Mouse (Mus musculus): ENCODE measurements around the gene Gas8. TPM values are rescaled to one million over a fixed set of nuclear protein-coding genes. Genes with fewer than 3 reads are reported as not detected.
"Not testable (repeated sequence)": the region's sequence is repeated elsewhere in the genome, so short reads cannot be mapped to it uniquely, and the experiment has no call there.

Gas8 gene
- 10 to 100 TPM; 18.6 to 23.3 TPM for total RNA-seq (2021)
- long read RNA-seq, experiment 1, transcript Gas8-201 (11 exons, 1,681 nt) = major isoform, 5 of 8 reads
- long read RNA-seq, experiment 1, partial matches to known transcripts = 1 of 8 reads
- long read RNA-seq, experiment 1, other reads (novel, unspliced or antisense) = 2 of 8 reads
- long read RNA-seq, experiment 2, transcript Gas8-201 (11 exons, 1,681 nt) = major isoform, 26 of 31 reads
- long read RNA-seq, experiment 2, partial matches to known transcripts = 3 of 31 reads
- long read RNA-seq, experiment 2, other reads (novel, unspliced or antisense) = 2 of 31 reads

DNA sequence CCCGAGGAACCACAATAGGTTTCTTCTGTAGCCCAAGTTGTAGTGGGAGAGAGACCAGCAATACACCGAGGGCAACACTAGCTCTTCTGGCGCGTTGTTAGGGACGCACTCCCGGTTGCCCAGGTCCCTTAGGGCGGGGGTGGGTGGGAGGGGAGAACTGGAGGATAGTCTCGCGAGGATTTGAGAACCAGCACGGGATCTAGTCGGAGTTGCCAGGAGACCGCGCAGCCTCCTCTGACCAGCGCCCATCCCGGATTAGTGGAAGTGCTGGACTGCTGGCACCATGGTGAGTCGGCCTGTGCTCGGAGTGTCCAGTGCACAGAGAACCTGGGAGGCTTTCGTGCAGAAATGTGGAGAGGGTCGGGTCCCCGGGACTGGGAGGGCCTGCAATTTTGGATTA is at the start of gene Gas8:
Gas8 (plus strand) TSS at position 168 of the 400 bp plus-strand sequence.
- DNase-seq (ENCODE audit: low spot score in 2 of 2) = peak; percentile 49 to 63

DNA sequence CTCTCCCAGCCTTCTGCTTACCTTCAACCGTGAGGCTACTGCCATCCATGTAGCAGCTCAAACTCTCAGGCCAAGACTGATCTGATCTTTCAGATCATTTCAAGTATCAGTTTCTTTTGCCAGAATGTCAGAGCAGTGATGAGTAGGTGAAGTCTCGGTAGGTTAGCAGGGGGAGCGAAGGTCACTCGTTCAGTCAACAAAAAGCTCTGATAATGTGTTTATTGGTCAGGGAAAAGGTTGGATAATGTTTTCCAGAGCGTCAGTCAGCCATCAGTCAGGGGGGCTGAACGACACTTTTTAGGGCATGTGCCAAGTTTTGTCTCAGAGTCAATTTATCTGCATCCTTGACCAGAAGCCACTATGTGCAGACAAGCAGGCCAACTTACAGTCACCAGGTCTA is 45.6 kb upstream of the Gas8 start:
- not testable (repeated sequence) for DNase-seq (ENCODE audit: low spot score in 2 of 2)

DNA sequence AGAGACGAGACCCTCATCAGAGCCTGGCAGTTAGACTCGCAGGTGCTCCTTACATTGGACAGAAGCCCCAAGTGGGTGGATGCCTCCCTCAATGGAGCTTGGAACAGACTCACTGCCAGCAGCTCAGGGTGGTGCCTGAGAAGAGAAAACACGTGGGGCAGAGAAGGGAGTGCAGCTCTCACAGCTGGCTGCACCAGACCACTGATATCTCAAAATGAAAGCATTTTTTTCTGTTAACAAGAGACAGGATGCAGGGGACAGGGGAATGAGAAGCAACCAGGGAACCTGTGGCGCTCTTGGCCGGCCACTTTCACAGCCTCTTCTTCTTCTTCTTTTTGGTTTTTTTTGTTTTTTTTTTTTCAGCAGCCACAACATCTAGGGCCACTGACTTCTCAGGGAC is 44.1 kb upstream of the Gas8 start:
- not testable (repeated sequence) for DNase-seq (ENCODE audit: low spot score in 2 of 2)

DNA sequence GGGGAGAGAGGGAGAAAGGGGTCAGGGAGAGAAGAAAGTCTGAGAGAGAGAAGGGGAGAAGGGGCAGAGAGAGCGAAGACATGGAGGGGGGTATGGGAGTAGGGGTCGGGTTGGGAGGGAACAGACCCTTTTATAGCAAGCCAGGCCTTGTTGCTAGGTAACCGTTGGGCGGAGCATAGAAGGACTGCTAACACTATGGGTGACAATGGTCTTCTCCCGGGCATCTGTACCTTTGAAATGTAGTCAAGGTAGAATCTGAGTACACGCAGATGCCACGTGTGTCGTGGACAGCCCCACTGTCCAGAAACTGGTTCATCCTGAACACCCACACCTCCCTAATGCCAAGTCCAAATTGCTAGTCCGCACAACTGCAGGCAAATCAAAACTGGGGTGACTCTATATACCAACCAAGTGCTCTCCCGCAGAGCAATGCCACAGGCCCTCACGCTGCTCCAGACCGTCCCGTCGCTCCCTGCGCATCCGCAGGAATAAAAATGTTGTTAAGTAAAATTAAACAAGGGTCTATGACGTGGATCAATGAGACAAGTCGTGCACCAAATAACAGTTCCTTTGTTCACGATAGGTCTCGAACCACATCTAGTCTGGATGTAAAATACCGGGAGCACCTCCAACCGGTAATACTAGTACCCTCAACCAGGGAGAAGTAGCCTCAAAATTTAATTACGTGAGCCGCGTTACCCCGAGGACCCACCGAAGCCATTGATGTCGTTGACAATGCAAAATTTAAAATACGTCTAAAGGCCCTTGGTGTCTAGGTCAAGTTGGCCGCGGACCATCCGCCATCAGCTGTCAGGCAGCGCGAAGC is 41.5 kb upstream of the Gas8 start:
- DNase-seq (ENCODE audit: low spot score in 2 of 2) = no peak

DNA sequence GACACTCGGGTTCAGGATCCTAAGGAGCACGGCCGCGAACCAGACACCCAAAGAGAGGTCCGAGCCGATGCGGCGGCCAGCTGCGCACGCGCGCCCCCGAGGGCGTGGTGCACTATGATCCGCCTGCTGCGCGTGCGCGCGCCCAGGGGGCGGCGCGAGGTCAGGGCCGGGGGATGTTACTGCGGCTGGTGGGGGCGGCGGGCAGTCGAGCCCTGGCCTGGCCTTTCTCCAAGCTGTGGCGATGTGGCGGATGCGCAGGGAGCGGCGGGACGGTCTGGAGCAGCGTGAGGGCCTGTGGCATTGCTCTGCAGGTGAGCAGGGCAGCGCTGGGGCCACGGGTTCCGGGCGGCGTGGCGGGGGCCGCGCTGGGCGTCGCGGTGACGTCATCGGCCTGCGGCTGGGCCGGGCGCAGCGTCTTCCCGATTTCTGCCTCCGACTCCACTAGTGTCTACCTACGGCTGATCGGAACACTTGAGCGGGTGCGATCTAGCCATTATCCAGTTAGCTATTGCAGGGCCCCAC is 40.8 kb upstream of the Gas8 start, which contains the start of gene Afg3l1:
Afg3l1 (plus strand) TSS at position 167 of the 522 bp plus-strand sequence.
- DNase-seq (ENCODE audit: low spot score in 2 of 2) = peak; percentile 87 to 92

DNA sequence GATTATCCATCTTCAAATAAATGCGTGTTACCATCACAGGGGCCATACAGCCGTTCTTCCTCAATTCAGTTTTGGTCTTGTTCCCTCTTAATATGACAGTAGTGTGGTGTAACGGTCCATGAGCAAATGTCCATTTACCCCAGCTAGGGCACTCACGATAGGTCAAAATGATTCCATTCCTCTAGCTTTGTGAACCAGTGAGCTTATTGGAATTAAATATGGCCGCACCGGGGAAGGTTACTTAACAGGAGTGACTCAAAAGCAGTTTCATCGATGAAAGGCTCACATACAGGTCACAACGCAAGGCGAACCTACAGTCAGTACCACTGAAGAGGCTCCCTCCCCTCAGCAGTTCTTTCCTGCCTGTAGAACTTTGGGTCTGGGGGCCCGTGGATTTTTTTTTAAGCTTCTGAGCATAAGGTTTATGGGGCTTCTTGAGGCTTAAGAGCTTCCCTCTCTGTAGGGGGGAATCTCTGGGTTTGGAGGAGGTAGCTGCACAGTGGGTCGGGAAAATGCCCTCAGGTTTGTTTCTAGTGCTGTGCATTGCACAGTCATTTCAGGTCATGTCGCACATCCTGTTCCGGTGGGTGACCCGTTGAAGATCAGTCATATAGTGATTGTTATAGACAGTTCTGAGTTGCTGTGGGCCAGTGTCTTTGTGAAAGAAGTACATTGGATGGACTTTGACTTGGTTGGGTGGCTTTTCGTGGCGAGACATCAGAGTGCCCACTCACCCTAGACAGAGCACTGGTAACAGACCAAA is 40.0 kb upstream of the Gas8 start:
- DNase-seq (ENCODE audit: low spot score in 2 of 2) = no peak

DNA sequence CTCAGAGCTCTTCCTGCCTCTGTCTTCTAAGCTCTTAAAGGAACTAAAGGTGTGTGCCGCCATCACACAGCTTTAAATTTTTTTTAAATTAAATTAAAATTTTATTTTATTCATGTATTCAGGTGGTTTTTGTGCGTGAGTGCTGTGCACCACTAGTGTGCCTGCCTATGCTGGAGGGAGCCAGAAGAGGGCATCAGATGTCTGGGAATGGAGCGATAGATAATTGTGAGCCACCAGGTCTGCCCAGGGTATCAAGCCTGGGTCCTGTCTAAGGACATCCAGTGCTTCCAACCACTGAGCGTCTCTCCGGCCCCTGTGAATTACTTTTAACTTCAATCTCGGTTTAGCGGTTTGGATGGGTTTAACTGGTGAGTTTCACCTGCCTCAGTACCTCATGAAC is 36.0 kb upstream of the Gas8 start:
- DNase-seq (ENCODE audit: low spot score in 2 of 2) = no peak

DNA sequence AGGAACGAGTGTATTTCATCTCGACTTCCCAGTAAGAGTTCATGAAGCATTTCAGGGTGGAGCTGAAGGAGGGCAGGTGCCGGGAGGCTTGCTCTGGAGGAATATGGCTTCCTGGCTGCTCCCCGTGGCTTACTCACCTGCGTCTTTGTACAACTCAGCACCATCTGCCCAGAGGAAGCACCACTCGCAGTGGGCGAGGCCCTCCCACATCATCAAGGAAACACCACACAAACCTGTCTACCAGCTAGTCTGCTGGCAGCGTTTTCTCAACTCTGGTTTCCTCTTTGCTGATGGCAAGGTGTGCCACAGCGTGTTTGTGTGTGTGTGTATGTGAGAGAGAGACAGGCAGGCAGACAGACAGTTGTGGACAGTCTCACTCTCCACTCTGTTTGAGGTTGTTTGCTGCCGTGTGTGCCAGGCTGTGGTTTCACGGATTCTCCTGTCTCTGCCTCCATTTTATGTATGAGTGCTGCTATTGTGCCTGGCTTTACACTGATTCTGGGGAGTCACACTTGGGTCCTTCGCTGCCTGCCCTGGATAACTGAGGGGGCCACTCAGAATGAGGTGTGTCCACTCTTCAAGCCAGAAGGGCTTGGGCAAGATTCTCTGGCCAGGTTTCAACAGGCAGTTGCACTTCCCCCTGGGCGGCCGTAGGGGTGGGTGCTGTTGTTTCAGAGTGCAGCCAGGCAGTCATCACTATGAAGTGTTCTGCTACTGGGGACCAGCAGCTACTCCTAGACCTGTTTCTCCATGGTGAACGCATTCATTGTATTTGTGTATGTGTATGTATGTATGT is 27.2 kb upstream of the Gas8 start:
- no peak for DNase-seq (ENCODE audit: low spot score in 2 of 2)

DNA sequence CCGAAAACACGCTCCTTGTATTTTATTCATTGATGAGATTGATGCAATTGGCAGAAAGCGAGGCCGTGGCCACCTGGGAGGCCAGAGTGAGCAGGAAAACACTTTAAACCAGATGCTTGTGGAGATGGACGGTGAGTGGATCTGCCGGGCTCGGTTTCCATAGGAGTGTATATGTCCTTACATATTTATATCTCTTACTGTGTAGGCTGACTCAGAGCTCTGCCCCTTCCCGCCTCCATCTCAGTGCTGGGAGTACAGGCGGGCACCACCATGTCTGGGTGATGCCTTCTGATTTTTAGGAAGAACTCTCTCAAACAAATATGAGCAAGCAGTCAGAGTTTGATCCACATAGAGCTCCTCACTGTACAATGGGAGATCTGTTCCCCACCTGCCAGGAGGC is 25.7 kb upstream of the Gas8 start:
- no peak for DNase-seq (ENCODE audit: low spot score in 2 of 2)

DNA sequence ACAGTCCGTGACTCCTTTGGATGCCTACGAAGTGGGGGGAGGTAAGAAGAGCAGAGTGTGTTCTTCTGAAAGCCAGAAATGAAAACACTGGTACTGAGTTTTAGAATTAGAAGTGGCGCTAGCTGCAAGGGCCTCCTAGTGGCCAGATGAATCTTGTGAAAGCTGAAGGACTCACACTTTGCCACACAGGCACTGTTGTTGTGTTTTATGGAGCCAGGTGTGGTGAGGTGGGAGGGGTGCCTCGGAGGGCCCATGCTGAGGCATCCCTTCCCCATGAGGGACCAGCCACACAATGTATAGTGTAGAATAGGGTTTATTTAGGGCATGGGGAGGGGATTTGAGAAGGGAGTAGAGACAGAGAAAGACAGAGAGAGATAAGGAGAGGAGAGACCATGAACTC is 20.9 kb upstream of the Gas8 start:
- DNase-seq (ENCODE audit: low spot score in 2 of 2) = no peak

DNA sequence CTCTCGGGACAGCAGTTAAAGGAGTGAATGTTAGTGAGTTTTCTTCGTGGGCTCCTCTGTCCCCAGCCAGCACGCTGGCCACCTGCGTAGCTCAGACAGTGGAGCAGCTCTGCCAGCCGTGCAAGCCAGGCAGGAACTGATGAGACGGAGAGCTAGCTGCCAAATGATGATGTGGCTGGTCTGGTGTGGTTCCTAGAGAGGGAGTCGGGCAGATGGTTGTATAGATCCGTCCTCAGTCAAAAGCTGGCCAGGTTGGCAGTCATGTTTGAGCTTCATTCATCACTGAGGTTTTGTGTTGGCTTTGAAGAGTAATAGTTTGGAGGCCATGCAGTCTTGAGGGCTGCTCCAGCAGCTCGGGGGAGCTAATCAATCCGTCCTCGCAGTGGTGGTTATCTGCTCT is 19.7 kb upstream of the Gas8 start:
- no peak for DNase-seq (ENCODE audit: low spot score in 2 of 2)

DNA sequence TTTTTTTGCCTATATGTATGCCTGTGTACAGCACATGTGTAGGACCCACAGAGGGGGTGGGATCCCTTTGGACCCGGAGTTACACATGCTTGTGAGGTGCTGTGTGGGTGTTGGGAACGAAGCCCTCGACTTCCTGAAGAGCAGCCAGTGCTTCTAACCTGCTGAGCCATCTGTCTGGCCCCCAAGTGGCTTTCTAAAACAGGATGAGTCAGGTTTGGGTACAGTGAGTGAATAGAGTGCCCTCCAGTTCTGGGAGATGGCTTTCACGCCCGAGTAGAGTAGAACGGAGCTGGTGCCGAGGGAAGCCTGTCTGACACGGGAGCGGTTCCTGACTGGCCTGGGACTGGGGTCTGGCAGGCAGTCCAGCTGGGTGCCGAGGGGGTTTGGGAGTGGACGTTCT is 19.1 kb upstream of the Gas8 start:
- no peak for DNase-seq (ENCODE audit: low spot score in 2 of 2)

DNA sequence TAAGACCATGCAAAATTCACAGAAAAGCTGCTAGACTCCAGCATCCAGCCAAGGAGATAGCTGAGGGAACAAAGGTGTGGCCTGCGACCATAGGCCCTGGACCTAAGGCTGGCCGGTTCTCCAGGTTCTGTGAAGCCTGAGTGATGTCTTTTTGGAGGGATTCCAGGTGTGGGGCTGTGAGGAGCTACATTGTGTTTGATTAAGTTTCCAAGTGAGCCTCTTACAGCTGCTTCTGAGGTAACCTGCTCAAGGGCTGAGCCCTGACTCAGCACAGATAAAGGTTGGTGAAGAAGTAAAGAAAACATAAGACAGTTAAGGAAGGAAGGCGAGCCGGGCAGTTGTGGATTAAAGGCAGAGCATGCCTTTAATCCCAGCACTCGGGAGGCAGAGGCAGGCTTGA is 16.4 kb upstream of the Gas8 start:
- DNase-seq (ENCODE audit: low spot score in 2 of 2) = no peak

DNA sequence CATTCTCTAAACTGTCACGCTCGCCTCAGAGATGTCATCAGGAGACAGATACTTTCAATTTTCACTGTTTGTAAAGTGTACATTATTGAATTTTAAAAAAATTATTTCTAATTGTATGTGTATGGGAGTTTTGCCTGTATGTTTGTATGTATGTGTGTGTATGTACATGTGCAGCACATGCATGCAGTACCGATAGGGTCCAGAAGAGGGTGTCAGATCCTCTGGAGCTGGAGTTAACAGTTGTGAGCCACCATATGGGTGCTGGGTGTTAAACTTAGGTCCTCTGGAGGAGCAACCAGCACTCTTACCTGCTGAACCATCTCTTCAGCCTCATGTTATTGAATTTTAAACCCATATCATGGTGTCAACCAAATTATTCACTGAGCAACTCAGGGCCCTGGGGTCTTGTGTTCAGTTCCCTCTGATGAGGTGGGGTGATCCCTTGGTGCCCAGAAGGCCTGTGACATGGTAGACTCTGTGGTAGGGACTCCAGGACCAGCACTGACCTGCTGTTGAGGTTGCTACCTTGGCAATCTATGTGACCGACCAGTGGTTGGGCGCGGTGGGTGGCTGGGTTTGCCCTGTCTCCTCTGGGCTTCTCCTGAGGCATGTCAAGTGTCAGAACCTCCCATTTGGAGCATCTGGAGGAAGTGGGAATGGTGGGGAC is 14.7 kb upstream of the Gas8 start:
- DNase-seq (ENCODE audit: low spot score in 2 of 2) = no peak

DNA sequence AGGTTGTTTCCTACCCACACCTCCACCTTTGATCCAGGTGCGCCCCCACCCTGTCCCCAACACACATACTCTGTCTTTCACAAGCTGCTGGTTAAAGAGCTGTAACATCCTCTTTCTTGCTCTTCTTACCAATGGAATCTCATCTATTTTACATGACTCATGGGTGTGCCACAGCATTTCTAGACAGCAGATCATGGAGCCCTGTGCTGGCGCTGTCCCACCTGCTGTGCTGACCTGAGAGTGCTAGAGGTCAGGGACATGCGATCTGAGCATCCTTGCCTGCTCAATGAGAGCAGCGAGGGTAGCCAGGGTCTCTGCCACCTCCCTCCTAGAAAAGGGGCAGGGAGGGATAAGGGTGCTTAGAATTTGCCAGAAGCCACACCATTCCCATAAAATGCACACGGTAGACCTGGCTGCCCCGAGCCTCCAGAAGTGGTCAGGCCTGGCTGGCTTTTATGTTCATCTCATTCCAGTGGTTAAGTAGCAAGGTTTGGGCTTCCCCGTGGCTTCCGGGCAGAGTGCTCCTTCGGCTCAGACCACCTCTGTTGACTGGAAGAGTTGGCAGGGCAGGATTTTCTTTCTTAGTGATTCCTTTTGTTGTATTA is 13.9 kb upstream of the Gas8 start:
- no peak for DNase-seq (ENCODE audit: low spot score in 2 of 2)

DNA sequence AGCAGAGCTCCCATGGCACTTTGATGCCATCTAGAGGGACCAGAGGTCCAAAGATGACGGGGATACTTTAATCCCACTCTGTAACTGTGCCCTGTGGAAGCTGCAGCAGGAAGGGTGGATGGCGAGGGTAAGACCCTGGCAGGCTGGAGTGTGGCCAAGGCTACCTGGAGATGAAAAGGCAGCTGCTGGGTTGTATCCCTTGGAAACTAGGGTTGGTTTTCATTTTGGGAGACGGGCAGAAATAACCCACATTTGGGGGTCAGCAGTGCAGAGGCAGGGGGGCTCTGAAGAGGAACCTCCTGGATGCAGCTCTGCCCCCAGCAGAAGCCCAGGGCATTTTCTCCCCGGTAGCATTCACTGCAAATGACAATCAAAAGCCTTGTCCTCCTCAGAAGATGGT is 13.4 kb upstream of the Gas8 start:
- no peak for DNase-seq (ENCODE audit: low spot score in 2 of 2)

DNA sequence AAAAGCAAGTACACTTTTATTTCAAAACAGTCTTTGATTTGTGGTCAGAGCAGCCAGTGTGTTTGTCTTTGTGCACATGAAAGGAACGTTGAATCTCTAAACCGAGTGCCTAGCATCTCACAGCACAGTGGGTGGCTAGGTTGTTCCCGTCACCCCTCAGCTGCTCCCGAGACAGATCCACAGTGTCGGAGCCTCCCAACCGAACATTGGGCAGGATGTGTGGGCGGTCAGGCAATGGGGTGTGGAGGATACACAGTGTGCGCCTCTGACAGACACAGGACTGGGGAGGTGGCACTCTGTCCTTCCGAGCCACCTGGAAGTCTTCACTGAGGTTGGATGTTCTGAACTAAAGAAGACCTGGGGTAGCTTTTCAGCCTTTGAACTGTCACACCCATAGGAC is 12.9 kb upstream of the Gas8 start:
- DNase-seq (ENCODE audit: low spot score in 2 of 2) = no peak

DNA sequence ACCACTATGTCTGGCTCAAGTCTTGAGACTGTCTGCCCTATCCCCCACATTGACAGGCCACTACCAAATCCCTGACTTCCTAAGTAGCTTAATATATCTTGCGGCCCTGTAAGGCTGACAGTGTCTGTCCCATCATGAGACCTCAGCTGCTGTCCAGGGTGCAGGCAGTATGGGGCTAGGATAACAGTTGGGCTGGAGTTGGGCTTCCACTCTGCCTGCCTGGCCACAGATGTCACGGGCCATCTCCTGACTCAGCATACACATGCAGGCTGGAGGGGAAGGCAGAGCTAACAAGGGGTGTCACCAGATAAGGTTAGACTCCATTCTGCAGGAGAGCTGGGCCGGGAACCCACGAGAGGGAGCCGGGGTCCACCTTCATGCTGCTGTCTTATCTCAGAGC is 11.5 kb upstream of the Gas8 start:
- no peak for DNase-seq (ENCODE audit: low spot score in 2 of 2)

DNA sequence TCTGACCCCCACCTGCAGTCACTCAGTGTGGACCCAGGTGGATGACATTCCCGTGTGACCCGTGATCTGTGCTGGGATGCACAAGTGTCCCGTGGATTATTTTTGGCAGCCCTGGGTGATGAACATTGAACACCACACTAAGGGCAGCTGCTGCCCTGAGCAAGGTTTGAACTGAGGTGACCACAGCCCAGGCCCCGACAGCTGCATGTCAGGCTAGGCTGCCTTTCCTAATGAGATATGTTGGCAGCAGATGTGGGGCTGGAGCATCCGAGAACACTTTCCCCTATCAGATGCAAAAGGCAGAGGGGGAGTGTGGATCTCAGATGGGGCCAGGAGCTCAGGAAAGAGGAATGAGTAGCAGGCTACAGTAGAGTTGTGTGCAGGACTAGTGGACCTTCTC is 7.8 kb upstream of the Gas8 start:
- DNase-seq (ENCODE audit: low spot score in 2 of 2) = no peak

DNA sequence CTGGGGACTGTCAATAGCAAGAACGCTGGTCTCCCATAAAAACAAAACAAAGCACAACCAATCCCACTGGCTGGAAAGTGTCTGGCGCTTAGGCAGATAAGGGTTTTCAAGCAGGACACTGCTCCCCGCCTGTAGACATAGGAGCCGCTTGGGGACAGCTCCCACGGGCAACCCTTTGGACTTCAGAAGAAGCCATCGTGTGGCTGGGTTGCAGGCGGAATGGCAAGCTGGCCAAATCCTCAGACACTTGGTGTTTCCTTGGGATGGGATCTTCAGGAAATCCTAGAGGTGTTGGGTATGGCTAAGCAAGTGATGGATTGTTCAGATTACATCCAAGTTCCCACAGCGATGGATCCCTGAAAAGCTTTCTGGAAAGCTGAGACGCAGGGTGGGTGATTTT is 4.5 kb upstream of the Gas8 start:
- DNase-seq (ENCODE audit: low spot score in 2 of 2) = no peak

Data from adrenal gland, postnatal 4 days (tissue).